11 mouse cellular contexts compared by ENCODE assay signal in the genomic region with DNA sequence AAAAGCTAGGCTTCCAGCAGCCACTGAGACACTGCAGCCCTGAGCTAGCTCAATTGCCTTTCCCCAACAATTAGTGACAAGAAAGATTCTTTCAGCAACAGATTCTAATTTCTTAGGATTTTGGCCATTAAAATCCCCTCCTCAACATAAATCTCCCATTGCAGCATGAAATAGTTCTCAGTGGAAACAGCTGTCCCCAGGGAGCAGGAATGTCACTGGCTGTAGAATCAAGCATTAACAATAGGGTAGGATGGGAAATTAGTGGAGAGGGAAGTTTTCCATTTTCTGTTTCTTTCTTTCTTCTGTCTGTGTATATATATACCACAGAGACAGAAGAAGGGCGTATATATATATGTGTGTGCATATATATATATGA. TPM values are rescaled to one million over a fixed set of nuclear protein-coding genes. Genes with fewer than 3 reads are reported as not detected.
A peak's percentile ranks its signal among the peaks of the same experiment; 100 is the strongest.
DNase-seq lines count a peak whose midpoint lies in the region; ATAC-seq lines count a peak whose summit lies in the region.
"Had no signal": no experiment of that assay in that cellular context is flagged by ENCODE, and none has a peak within 500 bp of the region (broad histone marks: within the 10 kb centered on the region; RNA-seq: fewer than 3 reads in every experiment).

No protein-coding gene starts in this region.

- peaks cover 43% of the 10 kb centered on the region for H3K4me1 ChIP-seq in heart, embryonic 12.5 days (replicated peaks)
- H3K4me1 ChIP-seq in lung, embryonic 15.5 days = peaks cover 46% of the 10 kb centered on the region
- H3K4me1 ChIP-seq in kidney, embryonic 14.5 days (ENCODE audit: control insufficient read depth, insufficient read depth, low read length) = peaks cover 35% of the 10 kb centered on the region
- peaks cover 33% of the 10 kb centered on the region for H3K4me1 ChIP-seq in stomach, embryonic 14.5 days (ENCODE audit: control insufficient read depth, insufficient read depth, low read length)

- H3K27ac ChIP-seq in heart, embryonic 12.5 days (ENCODE audit: poor library complexity, severe bottlenecking) = peak overlapping the region; percentile 94
- H3K27ac ChIP-seq in lung, embryonic 15.5 days = peak overlapping the region; percentile 95
- H3K27ac ChIP-seq in kidney, embryonic 14.5 days (ENCODE audit: low read depth, low read length) = peak overlapping the region; percentile 93
- H3K27ac ChIP-seq in stomach, embryonic 14.5 days (ENCODE audit: low read length) = peak overlapping the region; percentile 88

- H3K36me3 ChIP-seq in heart, embryonic 12.5 days = no peaks in the 10 kb centered on the region
- H3K36me3 ChIP-seq in lung, embryonic 15.5 days = no peaks in the 10 kb centered on the region
- H3K36me3 ChIP-seq in kidney, embryonic 14.5 days (ENCODE audit: control insufficient read depth, insufficient read depth, low read length) = no peaks in the 10 kb centered on the region
- no peaks in the 10 kb centered on the region for H3K36me3 ChIP-seq in stomach, embryonic 14.5 days (ENCODE audit: control insufficient read depth, insufficient read depth, low read length)

- no peak overlapping the region for H3K9ac ChIP-seq in heart, embryonic 12.5 days
- H3K9ac ChIP-seq in lung, embryonic 15.5 days = no peak overlapping the region
- no peak overlapping the region for H3K9ac ChIP-seq in kidney, embryonic 14.5 days (ENCODE audit: low read depth, low read length)
- H3K9ac ChIP-seq in stomach, embryonic 14.5 days (replicated peaks; ENCODE audit: low read depth, low read length) = no peak overlapping the region

- H3K27me3 ChIP-seq in heart, embryonic 12.5 days (replicated peaks) = no peaks in the 10 kb centered on the region
- no peaks in the 10 kb centered on the region for H3K27me3 ChIP-seq in lung, embryonic 15.5 days
- no peaks in the 10 kb centered on the region for H3K27me3 ChIP-seq in kidney, embryonic 14.5 days (ENCODE audit: control insufficient read depth, insufficient read depth, low read length)
- H3K27me3 ChIP-seq in stomach, embryonic 14.5 days (ENCODE audit: control insufficient read depth, insufficient read depth, low read length) = no peaks in the 10 kb centered on the region

- no peak overlapping the region for H3K4me3 ChIP-seq in heart, embryonic 12.5 days
- H3K4me3 ChIP-seq in lung, embryonic 15.5 days = no peak overlapping the region
- H3K4me3 ChIP-seq in kidney, embryonic 14.5 days (ENCODE audit: low read length) = no peak overlapping the region
- H3K4me3 ChIP-seq in stomach, embryonic 14.5 days (ENCODE audit: low read depth, low read length) = no peak overlapping the region

- no peak for ATAC-seq in heart, embryonic 12.5 days (ENCODE audit: insufficient number of reproducible peaks, low FRiP score)
- ATAC-seq in lung, embryonic 15.5 days (ENCODE audit: borderline replicate concordance, extremely low read depth, low FRiP score, low TSS enrichment) = no peak
- ATAC-seq in kidney, embryonic 14.5 days (ENCODE audit: low FRiP score, low TSS enrichment) = no peak
- ATAC-seq in stomach, embryonic 14.5 days (ENCODE audit: insufficient number of reproducible peaks, insufficient read depth, low FRiP score, low read depth) = no peak

- H3K9me3 ChIP-seq in heart, embryonic 12.5 days (replicated peaks) = no peaks in the 10 kb centered on the region
- no peaks in the 10 kb centered on the region for H3K9me3 ChIP-seq in lung, embryonic 15.5 days
- H3K9me3 ChIP-seq in kidney, embryonic 14.5 days (ENCODE audit: control insufficient read depth, low read length) = no peaks in the 10 kb centered on the region
- H3K9me3 ChIP-seq in stomach, embryonic 14.5 days (ENCODE audit: control insufficient read depth, low read depth, low read length) = no peaks in the 10 kb centered on the region

- 68% methylated on average over 1 of the region's 1 CpGs for WGBS in heart, embryonic 12.5 days
- WGBS in lung, embryonic 15.5 days = 28% methylated on average over 1 of the region's 1 CpGs
- WGBS in kidney, embryonic 14.5 days = 65% methylated on average over 1 of the region's 1 CpGs
- WGBS in stomach, embryonic 14.5 days = 39% methylated on average over 1 of the region's 1 CpGs

- H3K4me2 ChIP-seq in heart, embryonic 12.5 days = no peak overlapping the region
- H3K4me2 ChIP-seq in lung, embryonic 15.5 days = no peak overlapping the region
- no peak overlapping the region for H3K4me2 ChIP-seq in kidney, embryonic 14.5 days (replicated peaks; ENCODE audit: low read depth, low read length)
- H3K4me2 ChIP-seq in stomach, embryonic 14.5 days (replicated peaks; ENCODE audit: low read depth, low read length) = no peak overlapping the region

- no peak for DNase-seq in heart, adult 9 months (ENCODE audit: low spot score in 2 of 2)
- DNase-seq in lung, postnatal 4 days = no peak
- no peak for DNase-seq in spleen, adult 18-20 months
- DNase-seq in adrenal gland, postnatal 25 days = no peak
- DNase-seq: cerebellum, postnatal 10 days; gastrocnemius, postnatal 14 days; right cerebral cortex, postnatal 14 days had no signal

RNA-seq across cellular contexts. Expression of gene Zfp366, which starts 53.2 kb away (rescaled TPM):
- 0.12 and 0.36 TPM in 2 replicates for polyA plus RNA-seq in heart, embryonic 12.5 days (2016; fragmentation: Nextera tagmentation; extraction: Ambion mirVana)
- 0.96 and 1.2 TPM in 2 replicates for polyA plus RNA-seq in lung, embryonic 15.5 days (2015; fragmentation: Nextera tagmentation; extraction: Ambion mirVana)
- 0.83 and 1.6 TPM in 2 replicates for polyA plus RNA-seq in kidney, embryonic 14.5 days (2014; fragmentation: Nextera tagmentation; extraction: Ambion mirVana)
- polyA plus RNA-seq in stomach, embryonic 14.5 days (2014; fragmentation: Nextera tagmentation; extraction: Ambion mirVana) = 0.93 and 1.2 TPM in 2 replicates
- total RNA-seq in adrenal gland, postnatal 25 days (2021) = 4.8 and 6.7 TPM in 2 replicates
